Mouse (Mus musculus) limb, embryonic 10.5 days (tissue): ENCODE measurements at regions not wholly inside any gene's neighbourhood (a gene's known extent, or its start where the extent isn't known, plus 50 kb on each side); places are given as distances from the start of the nearest gene placed in this dataset.

Experiments
- DNase-seq: peaks from one replicate; pipeline ENCODE4 v3.0.0-alpha.2; 2017; ENCODE audit warnings: low spot score
- H3K27ac ChIP-seq: fragments of 300-500 bp; sonication (generic); 2 replicates; pipeline ENCODE4 v1.5.1; 2016; ENCODE audit warnings: mild to moderate bottlenecking
- H3K27me3 ChIP-seq: fragments of 300-500 bp; sonication (generic); 2 replicates; pipeline ENCODE4 v1.6.1; 2016; ENCODE audit warnings: low read depth, mild to moderate bottlenecking; ENCODE audit not compliant: poor library complexity, severe bottlenecking
- H3K36me3 ChIP-seq: fragments of 300-500 bp; sonication (generic); 2 replicates; pipeline ENCODE4 v1.6.1; 2016; ENCODE audit warnings: mild to moderate bottlenecking, moderate library complexity
- H3K4me1 ChIP-seq: fragments of 300-500 bp; sonication (generic); 2 replicates; pipeline ENCODE4 v1.6.1; 2016
- H3K4me3 ChIP-seq: fragments of 300-500 bp; sonication (generic); 2 replicates; pipeline ENCODE4 v1.5.1; 2016; ENCODE audit warnings: mild to moderate bottlenecking, moderate library complexity
- H3K9me3 ChIP-seq: fragments of 300-500 bp; sonication (generic); replicated peaks from 2 replicates; pipeline ENCODE4 v1.6.1; 2016; ENCODE audit warnings: mild to moderate bottlenecking
- WGBS: fragments of 180-500 bp; shearing (Covaris S2); methylation state at CpG from one replicate; pipeline ENCODE4 v1.1.7; 2016; 5-methylcytosine and 5-hydroxymethylcytosine counted together

DNA sequence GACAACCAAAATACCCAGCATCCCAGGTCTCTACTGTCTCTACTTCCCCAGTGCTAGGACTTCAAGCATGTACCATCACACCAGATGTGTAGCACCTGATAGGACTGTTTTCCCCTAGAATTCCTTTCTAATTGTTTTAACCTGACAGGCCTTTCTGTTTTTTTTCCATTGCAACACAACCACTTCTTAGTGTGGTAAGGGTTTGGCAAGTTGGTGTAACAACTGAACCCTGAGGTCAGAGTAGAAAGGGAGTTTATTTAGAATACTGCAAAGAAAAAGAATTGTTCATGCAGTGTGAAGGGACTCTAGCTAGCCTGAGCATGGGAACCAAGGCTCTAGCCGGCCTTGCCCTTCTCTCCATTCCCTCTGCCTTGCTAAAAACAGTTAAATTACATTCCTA is 226.1 kb downstream of the Mreg start:
- Histone ChIP-seq H3K27ac (no peak overlapping the region), H3K9me3 (no peaks in the 10 kb centered on the region), H3K27me3 (no peaks in the 10 kb centered on the region), H3K4me1 (peaks cover 8% of the 10 kb centered on the region), H3K36me3 (no peaks in the 10 kb centered on the region), H3K4me3 (no peak overlapping the region)
- 78% methylated on average over 1 of the region's 1 CpGs for WGBS
- DNase-seq, result no peak

DNA sequence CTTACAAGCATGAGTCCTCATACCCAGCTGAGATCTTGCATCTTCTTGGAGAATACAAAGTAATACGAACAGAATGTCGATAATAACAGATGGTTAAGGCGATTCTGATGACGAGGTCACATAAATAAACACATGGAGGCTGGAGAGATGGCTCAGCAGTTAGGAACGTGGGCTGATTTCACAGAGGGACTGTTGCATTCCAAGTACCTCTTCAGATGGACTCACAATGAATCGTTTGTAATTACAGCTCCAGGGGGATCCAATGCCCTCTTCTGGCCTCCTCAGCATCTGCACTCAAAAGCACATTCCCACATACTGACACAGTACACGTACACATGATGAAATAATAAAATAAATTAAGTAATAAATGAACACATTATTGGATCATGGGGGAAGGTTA is 228.3 kb downstream of the Mreg start:
- Histone ChIP-seq H3K27ac (no peak overlapping the region), H3K4me1 (peaks cover 19% of the 10 kb centered on the region), H3K4me3 (no peak overlapping the region), H3K36me3 (no peaks in the 10 kb centered on the region), H3K9me3 (no peaks in the 10 kb centered on the region), H3K27me3 (no peaks in the 10 kb centered on the region)
- WGBS, result 90% methylated on average over 7 of the region's 7 CpGs
- no peak for DNase-seq

DNA sequence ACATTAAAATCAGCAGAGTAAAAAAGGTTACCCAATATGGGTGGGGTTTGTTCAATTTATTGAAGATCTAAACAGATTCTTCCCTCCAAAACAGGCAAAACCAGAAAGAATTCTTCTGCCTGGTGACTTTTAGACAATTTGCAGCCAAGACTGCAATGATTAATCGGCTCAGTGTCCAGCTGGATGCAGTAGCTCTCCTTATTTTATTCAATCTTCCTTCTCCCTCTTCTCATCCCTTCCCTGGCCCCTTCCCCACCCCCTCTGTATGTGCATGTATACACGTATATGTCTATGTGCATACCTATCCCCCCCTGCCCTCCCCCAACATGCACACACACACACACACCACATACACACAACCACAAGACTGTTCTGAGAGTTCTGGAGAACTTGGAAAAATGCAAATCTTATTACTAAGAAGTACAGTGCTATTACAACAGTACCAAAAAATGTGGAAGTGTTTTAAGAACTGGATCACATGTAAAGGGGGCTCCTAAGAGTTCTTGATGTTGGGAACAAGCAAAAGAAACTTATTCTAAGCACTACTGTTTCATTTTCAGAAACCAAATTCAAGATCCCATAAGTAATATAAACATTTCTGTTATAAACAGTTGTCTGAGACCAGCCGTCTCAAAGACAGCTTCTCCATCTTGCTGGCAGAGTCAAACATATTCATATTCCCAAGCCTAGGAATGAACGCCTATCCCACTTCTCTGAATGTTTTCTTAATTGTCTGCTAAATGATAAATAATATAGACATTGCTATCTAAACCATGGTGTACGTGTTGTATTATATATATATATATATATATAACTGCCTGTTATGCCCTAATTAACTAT is 229.5 kb downstream of the Mreg start:
- Histone ChIP-seq H3K36me3 (no peaks in the 10 kb centered on the region), H3K27ac (no peak overlapping the region), H3K27me3 (no peaks in the 10 kb centered on the region), H3K9me3 (no peaks in the 10 kb centered on the region), H3K4me1 (peaks cover 19% of the 10 kb centered on the region), H3K4me3 (no peak overlapping the region)
- 91% methylated on average over 5 of the region's 5 CpGs for WGBS
- no peak for DNase-seq

GRCm38 (mm10) chr1:71980624-71981023 is 231.5 kb downstream of the Mreg start:
- DNase-seq, result no peak

DNA sequence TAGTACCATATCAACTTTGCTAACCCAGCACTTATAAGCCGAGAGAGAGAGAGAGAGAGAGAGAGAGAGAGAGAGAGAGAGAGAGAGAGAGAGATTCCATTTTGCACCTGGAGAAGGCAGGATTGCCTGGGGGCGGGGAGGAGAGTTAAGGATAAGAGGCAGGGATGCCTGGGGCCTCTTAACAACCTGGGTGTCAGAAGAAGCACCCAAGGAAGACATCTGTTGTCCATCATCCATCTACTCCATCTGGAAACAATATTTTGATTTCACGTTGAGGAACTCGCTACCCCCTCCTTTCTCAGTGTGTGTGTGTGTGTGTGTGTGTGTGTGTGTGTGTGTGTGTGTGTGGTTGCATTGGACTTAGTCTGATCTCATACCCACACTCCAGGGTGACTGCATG is 232.8 kb downstream of the Mreg start:
- Histone ChIP-seq H3K27me3 (no peaks in the 10 kb centered on the region), H3K27ac (no peak overlapping the region), H3K36me3 (no peaks in the 10 kb centered on the region), H3K9me3 (no peaks in the 10 kb centered on the region), H3K4me1 (peaks cover 19% of the 10 kb centered on the region), H3K4me3 (no peak overlapping the region)
- 49% methylated on average over 4 of the region's 4 CpGs for WGBS
- no peak for DNase-seq

More at GRCm38 (mm10) chr1:71980624-71981023, 231.5 kb downstream of the Mreg start:
- no peak overlapping the region for H3K4me3 ChIP-seq
- no peaks in the 10 kb centered on the region for H3K36me3 ChIP-seq
- 52% methylated on average over 4 of the region's 4 CpGs for WGBS
- H3K27ac ChIP-seq, result peak overlapping the region; percentile 46; the same call in 1 of the 2 replicates
- no peaks in the 10 kb centered on the region for H3K27me3 ChIP-seq
- H3K9me3 ChIP-seq, result no peaks in the 10 kb centered on the region
- peaks cover 16% of the 10 kb centered on the region for H3K4me1 ChIP-seq

- WGBS, result 88% methylated on average over 5 of the region's 5 CpGs
- H3K27me3 ChIP-seq, result no peaks in the 10 kb centered on the region
- H3K4me3 ChIP-seq, result no peak overlapping the region
- no peak for DNase-seq
- H3K36me3 ChIP-seq, result no peaks in the 10 kb centered on the region
- H3K27ac ChIP-seq, result no peak overlapping the region
- H3K9me3 ChIP-seq, result no peaks in the 10 kb centered on the region
- peaks cover 19% of the 10 kb centered on the region for H3K4me1 ChIP-seq
Measured at GRCm38 (mm10) chr1:71977361-71977760, 234.7 kb downstream of the Mreg start.

- H3K27me3 ChIP-seq, result no peaks in the 10 kb centered on the region
- DNase-seq, result no peak
- no peaks in the 10 kb centered on the region for H3K36me3 ChIP-seq
- H3K4me3 ChIP-seq, result no peak overlapping the region
- 73% methylated on average over 4 of the region's 4 CpGs for WGBS
- peaks cover 6% of the 10 kb centered on the region for H3K4me1 ChIP-seq
- no peak overlapping the region for H3K27ac ChIP-seq
- no peaks in the 10 kb centered on the region for H3K9me3 ChIP-seq
Measured at GRCm38 (mm10) chr1:71974715-71975114, 237.4 kb downstream of the Mreg start.

- no peak overlapping the region for H3K4me3 ChIP-seq
- no peaks in the 10 kb centered on the region for H3K9me3 ChIP-seq
- H3K4me1 ChIP-seq, result 0 out of 2 replicates have a peak, but pooled peaks cover 6% of the 10 kb centered on the region
- DNase-seq, result no peak
- H3K27me3 ChIP-seq, result no peaks in the 10 kb centered on the region
- 90% methylated on average over 6 of the region's 6 CpGs for WGBS
- H3K36me3 ChIP-seq, result no peaks in the 10 kb centered on the region
- no peak overlapping the region for H3K27ac ChIP-seq
Measured at GRCm38 (mm10) chr1:71971943-71972342, 240.2 kb downstream of the Mreg start.

DNA sequence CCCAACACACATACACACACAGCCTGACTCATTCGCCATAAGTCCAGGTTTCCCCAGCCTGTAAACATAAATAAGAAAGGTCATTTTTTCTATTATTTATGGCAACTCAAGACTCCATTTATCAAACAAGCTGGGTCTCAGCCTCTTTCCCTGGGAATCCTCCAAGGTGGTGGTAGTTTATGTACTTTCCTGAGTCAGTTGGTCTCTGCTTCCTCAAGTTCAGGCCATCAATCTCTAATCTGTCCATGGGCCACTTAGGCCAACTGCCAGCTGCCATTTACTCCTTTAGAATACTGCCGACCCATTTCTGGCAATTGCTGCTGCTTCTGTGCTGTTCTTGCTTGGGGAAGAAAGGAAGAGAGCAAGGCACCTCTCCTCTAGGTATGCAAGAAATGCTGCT is 241.3 kb downstream of the Mreg start:
- Histone ChIP-seq H3K27me3 (no peaks in the 10 kb centered on the region), H3K9me3 (no peaks in the 10 kb centered on the region), H3K27ac (no peak overlapping the region), H3K4me1 (0 out of 2 replicates have a peak, but pooled peaks cover 6% of the 10 kb centered on the region), H3K36me3 (no peaks in the 10 kb centered on the region), H3K4me3 (no peak overlapping the region)
- DNase-seq, result no peak
- 80% methylated on average over 2 of the region's 2 CpGs for WGBS

- Histone ChIP-seq H3K9me3 (no peaks in the 10 kb centered on the region), H3K27me3 (no peaks in the 10 kb centered on the region), H3K36me3 (no peaks in the 10 kb centered on the region), H3K4me1 (0 out of 2 replicates have a peak, but pooled peaks cover 4% of the 10 kb centered on the region), H3K27ac (no peak overlapping the region), H3K4me3 (no peak overlapping the region)
- WGBS, result 90% methylated on average over 6 of the region's 6 CpGs
- DNase-seq, result no peak
Measured at GRCm38 (mm10) chr1:71967574-71968104, 244.5 kb downstream of the Mreg start.

DNA sequence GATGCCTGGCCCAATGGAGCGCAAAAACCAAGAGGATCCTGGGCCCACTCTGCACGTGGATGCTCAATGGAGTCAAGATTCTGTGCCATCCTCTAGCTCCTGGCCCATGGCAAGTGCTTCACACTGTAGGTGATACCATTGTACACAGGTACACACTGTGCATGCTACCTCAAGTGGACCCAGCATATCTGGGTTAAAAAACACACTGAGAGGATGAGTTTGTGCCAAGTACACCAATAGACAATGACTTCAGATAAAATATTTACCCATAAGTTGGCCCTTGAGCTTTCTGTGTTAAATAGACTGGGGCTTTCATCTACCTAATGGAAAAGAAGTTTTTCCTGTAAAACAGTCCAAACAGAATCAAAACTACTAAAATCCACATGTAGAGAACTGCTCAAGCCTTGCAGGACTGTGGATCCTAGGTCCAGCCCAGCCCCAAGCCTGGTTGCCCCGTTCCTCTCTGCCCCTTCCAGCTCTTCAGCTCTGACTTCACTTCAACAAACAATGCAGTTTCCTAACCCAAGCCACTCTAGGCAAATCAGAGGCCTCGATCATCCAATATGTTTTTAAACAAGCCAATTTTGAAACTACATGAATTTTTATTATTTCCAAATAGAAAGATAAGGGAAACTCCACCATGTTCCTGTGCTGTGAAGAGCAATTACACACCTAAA is 247.5 kb downstream of the Mreg start:
- H3K4me1 ChIP-seq, result 0 out of 2 replicates have a peak, but pooled peaks cover 4% of the 10 kb centered on the region
- no peak overlapping the region for H3K4me3 ChIP-seq
- H3K9me3 ChIP-seq, result no peaks in the 10 kb centered on the region
- no peak overlapping the region for H3K27ac ChIP-seq
- no peaks in the 10 kb centered on the region for H3K27me3 ChIP-seq
- no peaks in the 10 kb centered on the region for H3K36me3 ChIP-seq
- DNase-seq, result no peak
- 89% methylated on average over 4 of the region's 4 CpGs for WGBS

DNA sequence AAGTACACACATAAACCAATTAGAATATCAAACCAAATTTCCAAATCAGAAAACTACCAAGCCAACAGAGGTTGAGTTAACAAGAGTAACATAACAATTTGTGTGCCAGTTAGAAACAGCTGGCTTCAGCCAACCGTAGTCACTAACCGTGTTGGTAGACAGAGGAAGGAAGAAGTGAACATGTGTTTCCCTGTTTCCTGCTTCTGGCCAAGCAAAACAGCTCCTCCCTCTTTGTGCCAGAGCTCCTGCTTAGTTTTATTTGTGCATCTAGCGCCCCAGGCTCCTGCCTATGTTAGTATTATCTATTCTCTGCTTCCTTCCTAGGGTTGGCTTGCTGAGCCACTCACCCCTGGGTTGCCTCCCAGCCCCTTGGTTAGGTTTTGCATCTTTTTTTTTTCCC is 255.2 kb downstream of the Mreg start:
- no peak overlapping the region for H3K4me3 ChIP-seq
- H3K27me3 ChIP-seq, result no peaks in the 10 kb centered on the region
- WGBS, result 85% methylated on average over 3 of the region's 3 CpGs
- peaks cover 12% of the 10 kb centered on the region for H3K4me1 ChIP-seq
- H3K27ac ChIP-seq, result no peak overlapping the region
- H3K9me3 ChIP-seq, result no peaks in the 10 kb centered on the region
- no peak for DNase-seq
- H3K36me3 ChIP-seq, result no peaks in the 10 kb centered on the region

DNA sequence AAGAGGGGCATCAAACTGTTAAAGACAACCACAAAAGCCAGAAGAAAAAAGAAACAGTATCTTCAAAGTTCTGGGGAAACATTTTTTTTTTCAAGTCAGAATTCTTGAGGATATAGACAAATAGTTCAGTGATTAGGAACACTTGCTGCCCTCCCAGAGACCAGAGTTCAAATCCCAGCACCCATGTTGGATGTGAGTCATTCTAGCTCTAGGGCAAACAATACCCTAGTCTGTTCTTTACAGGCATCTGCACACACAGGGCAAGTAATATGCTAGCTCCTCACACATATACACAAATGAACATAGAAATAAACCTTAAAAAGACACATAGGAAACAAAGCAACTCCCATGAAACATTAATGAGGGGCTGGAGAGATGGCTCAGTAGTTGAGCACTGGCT is 256.8 kb downstream of the Mreg start:
- no peak for DNase-seq
- no peaks in the 10 kb centered on the region for H3K27me3 ChIP-seq
- H3K4me1 ChIP-seq, result peaks cover 12% of the 10 kb centered on the region
- no peak overlapping the region for H3K27ac ChIP-seq
- H3K9me3 ChIP-seq, result no peaks in the 10 kb centered on the region
- H3K4me3 ChIP-seq, result no peak overlapping the region
- no peaks in the 10 kb centered on the region for H3K36me3 ChIP-seq
